Mouse (Mus musculus): ENCODE measurements around the gene Higd1a. TPM values are rescaled to one million over a fixed set of nuclear protein-coding genes. Genes with fewer than 3 reads are reported as not detected.

The Higd1a gene
- total RNA-seq (2014; rRNA removed) (45.6 and 65.6 TPM in 2 replicates), polyA plus RNA-seq (2012; rRNA removed) (14.7 and 20.2 TPM in 2 replicates)

GRCm38 (mm10) chr9:121858153-121858488, at the start of gene Higd1a:
Higd1a (minus strand) TSS chr9:121858362.
- WGBS, result 1% methylated on average over 6 of the region's 6 CpGs
- H3K27ac ChIP-seq (replicated peaks; ENCODE audit: insufficient read depth, low read depth, low read length), result peak within 1 kb of the TSS; percentile 98
- peaks cover 11% of the 10 kb centered on the region for H3K4me1 ChIP-seq (ENCODE audit: control insufficient read depth, insufficient read depth, low read length)
- H3K79me2 ChIP-seq (ENCODE audit: control insufficient read depth, insufficient read depth, low read length), result peaks cover 3% of the 10 kb centered on the region; the same call in 1 of the 2 replicates
- peak within 1 kb of the TSS; percentile 93 for H3K4me3 ChIP-seq (ENCODE audit: insufficient read depth, low read depth, low read length)
- TF ChIP-seq POLR2A (IDR thresholded peaks at IDR 0.05; ENCODE audit: extremely low read depth, insufficient read depth, low read length), result no peak
- TF ChIP-seq CTCF (IDR thresholded peaks at IDR 0.05; ENCODE audit: low read depth, low read length), result no peak
- H3K9ac ChIP-seq (ENCODE audit: low read depth, low read length), result peak within 1 kb of the TSS; percentile 97
- H3K27me3 ChIP-seq (ENCODE audit: control insufficient read depth, insufficient read depth, low read length), result no peaks in the 10 kb centered on the region
- no peak for DNase-seq (ENCODE audit: extremely low read depth, low read depth, low spot score)
- no peaks in the 10 kb centered on the region for H3K36me3 ChIP-seq (ENCODE audit: control insufficient read depth, insufficient read depth, low read length)

GRCm38 (mm10) chr9:121907356-121908070, 49.4 kb upstream of the Higd1a start:
- no peak for DNase-seq (ENCODE audit: extremely low read depth, low read depth, low spot score)
- Histone ChIP-seq H3K9ac (ENCODE audit: low read depth, low read length) (no peak overlapping the region), H3K4me3 (ENCODE audit: insufficient read depth, low read depth, low read length) (no peak overlapping the region), H3K4me1 (ENCODE audit: control insufficient read depth, insufficient read depth, low read length) (peaks cover 29% of the 10 kb centered on the region), H3K27ac (replicated peaks; ENCODE audit: insufficient read depth, low read depth, low read length) (no peak overlapping the region), H3K79me2 (ENCODE audit: control insufficient read depth, insufficient read depth, low read length) (no peaks in the 10 kb centered on the region), H3K27me3 (ENCODE audit: control insufficient read depth, insufficient read depth, low read length) (no peaks in the 10 kb centered on the region), H3K36me3 (ENCODE audit: control insufficient read depth, insufficient read depth, low read length) (no peaks in the 10 kb centered on the region)
- 91% methylated on average over 10 of the region's 10 CpGs for WGBS
- TF ChIP-seq CTCF (IDR thresholded peaks at IDR 0.05; ENCODE audit: low read depth, low read length), result no peak
- no peak for TF ChIP-seq POLR2A (IDR thresholded peaks at IDR 0.05; ENCODE audit: extremely low read depth, insufficient read depth, low read length)

GRCm38 (mm10) chr9:121906456-121906855, 48.3 kb upstream of the Higd1a start:
- no peak for TF ChIP-seq POLR2A (IDR thresholded peaks at IDR 0.05; ENCODE audit: extremely low read depth, insufficient read depth, low read length)
- no peak for TF ChIP-seq CTCF (IDR thresholded peaks at IDR 0.05; ENCODE audit: low read depth, low read length)
- 90% methylated on average over 5 of the region's 5 CpGs for WGBS
- no peaks in the 10 kb centered on the region for H3K27me3 ChIP-seq (ENCODE audit: control insufficient read depth, insufficient read depth, low read length)
- peaks cover 36% of the 10 kb centered on the region for H3K4me1 ChIP-seq (ENCODE audit: control insufficient read depth, insufficient read depth, low read length)
- H3K4me3 ChIP-seq (ENCODE audit: insufficient read depth, low read depth, low read length), result no peak overlapping the region
- H3K9ac ChIP-seq (ENCODE audit: low read depth, low read length), result peak overlapping the region; percentile 31; the same call in 1 of the 2 replicates
- H3K79me2 ChIP-seq (ENCODE audit: control insufficient read depth, insufficient read depth, low read length), result no peaks in the 10 kb centered on the region
- DNase-seq (ENCODE audit: extremely low read depth, low read depth, low spot score), result no peak
- peak overlapping the region; percentile 65 for H3K27ac ChIP-seq (replicated peaks; ENCODE audit: insufficient read depth, low read depth, low read length)
- H3K36me3 ChIP-seq (ENCODE audit: control insufficient read depth, insufficient read depth, low read length), result no peaks in the 10 kb centered on the region

GRCm38 (mm10) chr9:121905556-121906185, 47.5 kb upstream of the Higd1a start:
- DNase-seq (ENCODE audit: extremely low read depth, low read depth, low spot score), result peak; percentile 98
- Histone ChIP-seq H3K36me3 (ENCODE audit: control insufficient read depth, insufficient read depth, low read length) (no peaks in the 10 kb centered on the region), H3K79me2 (ENCODE audit: control insufficient read depth, insufficient read depth, low read length) (no peaks in the 10 kb centered on the region), H3K4me1 (ENCODE audit: control insufficient read depth, insufficient read depth, low read length) (peaks cover 39% of the 10 kb centered on the region), H3K9ac (ENCODE audit: low read depth, low read length) (peak overlapping the region; percentile 16; the same call in 1 of the 2 replicates), H3K4me3 (ENCODE audit: insufficient read depth, low read depth, low read length) (no peak overlapping the region), H3K27me3 (ENCODE audit: control insufficient read depth, insufficient read depth, low read length) (no peaks in the 10 kb centered on the region), H3K27ac (replicated peaks; ENCODE audit: insufficient read depth, low read depth, low read length) (peak overlapping the region; percentile 89)
- WGBS, result 33% methylated on average over 4 of the region's 4 CpGs
- TF ChIP-seq POLR2A (IDR thresholded peaks at IDR 0.05; ENCODE audit: extremely low read depth, insufficient read depth, low read length) (no peak), CTCF (IDR thresholded peaks at IDR 0.05; ENCODE audit: low read depth, low read length) (no peak)

GRCm38 (mm10) chr9:121904946-121905345, 46.8 kb upstream of the Higd1a start:
- Histone ChIP-seq H3K27ac (replicated peaks; ENCODE audit: insufficient read depth, low read depth, low read length) (peak overlapping the region; percentile 89), H3K79me2 (ENCODE audit: control insufficient read depth, insufficient read depth, low read length) (no peaks in the 10 kb centered on the region), H3K27me3 (ENCODE audit: control insufficient read depth, insufficient read depth, low read length) (no peaks in the 10 kb centered on the region), H3K36me3 (ENCODE audit: control insufficient read depth, insufficient read depth, low read length) (no peaks in the 10 kb centered on the region), H3K4me1 (ENCODE audit: control insufficient read depth, insufficient read depth, low read length) (peaks cover 39% of the 10 kb centered on the region), H3K9ac (ENCODE audit: low read depth, low read length) (0 out of 2 replicates have a peak overlapping the region, but pooled peaks have one; percentile 8), H3K4me3 (ENCODE audit: insufficient read depth, low read depth, low read length) (no peak overlapping the region)
- WGBS, result 88% methylated on average over 7 of the region's 7 CpGs
- TF ChIP-seq CTCF (IDR thresholded peaks at IDR 0.05; ENCODE audit: low read depth, low read length) (no peak), POLR2A (IDR thresholded peaks at IDR 0.05; ENCODE audit: extremely low read depth, insufficient read depth, low read length) (no peak)
- DNase-seq (ENCODE audit: extremely low read depth, low read depth, low spot score), result no peak
